Mouse (Mus musculus) E14TG2a.4 (cell line): ENCODE results near the gene Gm20481.
A peak's percentile ranks its signal among the peaks of the same experiment; 100 is the strongest.
"Not testable (repeated sequence)": the region's sequence is repeated elsewhere in the genome, so short reads cannot be mapped to it uniquely, and the experiment has no call there.

ENCODE experiments used
- H3K27me3 ChIP-seq: 2 replicates; pipeline ENCODE4 v1.6.1; 2014; ENCODE audit warnings: low read length, control low read depth; ENCODE audit not compliant: insufficient read depth
- H3K36me3 ChIP-seq: 2 replicates; pipeline ENCODE4 v1.6.1; 2014; ENCODE audit warnings: low read length, control low read depth; ENCODE audit not compliant: insufficient read depth
- H3K4me1 ChIP-seq: replicated peaks from 2 replicates; pipeline ENCODE4 v1.6.1; 2014; ENCODE audit warnings: low read depth, low read length, control low read depth
- H3K4me3 ChIP-seq: replicated peaks from 2 replicates; pipeline ENCODE4 v1.5.1; 2014; ENCODE audit warnings: mild to moderate bottlenecking, low read length
- H3K9me3 ChIP-seq: 2 replicates; pipeline ENCODE4 v1.6.1; 2014; ENCODE audit warnings: low read length, control low read depth
- CTCF ChIP-seq: conservative IDR thresholded peaks from 2 replicates; pipeline ENCODE4 v1.5.1; 2014; ENCODE audit warnings: low read length
- NANOG ChIP-seq: IDR thresholded peaks from 2 replicates; pipeline ENCODE4 v1.6.1; 2014; ENCODE audit warnings: borderline replicate concordance, low read length, mixed read lengths
- POU5F1 ChIP-seq: IDR thresholded peaks from 2 replicates; pipeline ENCODE4 v1.6.1; 2014; ENCODE audit warnings: low read length, borderline replicate concordance

Gm20481 gene

DNA sequence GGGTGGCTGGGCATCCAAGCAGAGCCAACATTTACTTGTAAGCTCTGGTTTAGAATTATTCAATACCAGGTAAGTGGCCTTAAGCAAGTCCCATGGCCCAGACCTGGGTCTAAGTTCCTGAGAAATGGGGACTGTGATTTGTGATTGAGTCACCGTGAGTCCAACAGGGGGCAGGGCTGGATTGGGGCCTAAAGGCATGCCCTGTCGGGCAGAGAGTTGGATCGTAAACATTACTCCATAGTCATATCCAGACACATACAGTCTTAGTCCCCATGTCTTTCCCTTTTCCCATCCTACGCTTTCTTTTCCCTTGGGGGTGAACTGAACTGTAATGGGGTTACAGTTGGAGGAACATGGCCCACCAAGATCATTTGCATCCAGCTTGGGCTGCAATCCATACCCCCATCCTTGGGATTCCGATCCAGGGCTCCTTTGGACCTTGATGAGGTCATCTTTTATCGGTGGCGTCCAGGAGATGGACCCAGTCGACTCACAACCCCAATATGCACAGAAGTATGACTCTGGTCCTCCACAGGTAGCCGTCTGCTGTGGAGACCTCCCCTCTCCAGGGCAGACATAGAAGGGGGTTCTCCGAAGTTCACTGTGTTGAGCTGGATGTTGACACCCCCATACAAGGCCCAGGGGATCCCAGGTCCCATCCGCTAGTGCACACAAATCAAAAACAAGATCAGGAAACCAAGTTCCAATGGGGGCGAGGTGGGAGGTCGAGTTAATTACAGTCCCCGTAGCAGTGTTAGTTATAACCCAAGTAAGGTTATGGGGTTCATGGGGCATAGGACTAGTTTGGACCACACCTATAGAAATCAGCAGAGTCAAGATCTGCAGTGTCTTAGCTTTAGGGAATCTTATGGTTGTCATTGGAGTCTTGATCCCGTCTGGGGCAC lies 29.1 kb downstream of the Gm20481 start:
- peak overlapping the region; percentile 97 for H3K4me3 ChIP-seq
- TF ChIP-seq NANOG (no peak), CTCF (no peak), POU5F1 (no peak)
- peaks cover 52% of the 10 kb centered on the region for H3K36me3 ChIP-seq
- peaks cover 57% of the 10 kb centered on the region for H3K4me1 ChIP-seq
- H3K27me3 ChIP-seq: no peaks in the 10 kb centered on the region
- no peaks in the 10 kb centered on the region for H3K9me3 ChIP-seq

GRCm38 (mm10) chr17:34999871-35000716 lies 30.4 kb downstream of the Gm20481 start:
- Histone ChIP-seq H3K36me3 (peaks cover 66% of the 10 kb centered on the region), H3K4me1 (peaks cover 71% of the 10 kb centered on the region)
- not testable (repeated sequence) for H3K27me3 ChIP-seq

DNA sequence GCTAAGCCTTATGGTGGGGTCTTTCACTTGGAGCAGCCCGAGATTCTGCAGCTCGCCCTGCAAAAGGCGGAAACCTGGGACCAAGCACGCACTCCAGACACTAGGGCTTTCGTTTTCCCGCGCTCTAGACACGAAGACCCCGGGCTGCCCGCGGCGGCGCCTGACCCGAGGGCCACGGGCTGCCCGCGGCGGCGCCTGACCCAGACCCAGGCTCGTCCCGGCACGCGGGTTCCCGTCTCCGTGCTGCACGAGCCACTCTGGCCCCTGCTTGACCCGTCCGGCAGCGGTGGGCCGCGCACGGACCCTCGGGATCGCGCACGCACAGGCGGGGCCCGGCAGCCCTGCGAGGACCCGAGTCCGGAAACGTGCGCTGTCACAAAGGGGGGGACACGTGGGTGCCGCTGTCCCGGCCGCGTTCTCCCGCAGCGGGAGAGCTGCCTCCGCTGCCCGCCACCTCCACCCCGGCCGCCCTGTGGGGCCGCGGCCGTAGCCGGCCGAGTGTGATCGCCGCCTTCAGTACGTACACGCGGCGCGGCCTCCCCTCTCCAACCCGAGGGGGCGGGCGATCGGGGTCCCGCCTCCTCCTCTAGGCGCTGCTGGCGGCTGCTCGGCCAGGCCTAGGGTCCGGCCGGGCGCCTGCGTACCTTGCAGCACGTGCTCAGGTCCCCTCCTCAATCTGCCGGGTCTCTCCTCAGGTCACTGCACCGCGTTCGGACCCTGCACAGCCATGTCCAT lies 31.2 kb downstream of the Gm20481 start, which contains the start of gene Vars:
TSS of gene Vars (plus strand) at position 271 of the 735 bp plus-strand sequence.
- TF ChIP-seq POU5F1: no peak
- TF ChIP-seq NANOG: no peak
- TF ChIP-seq CTCF: no peak
- no peaks in the 10 kb centered on the region for H3K9me3 ChIP-seq
- H3K4me3 ChIP-seq: peak within 1 kb of the TSS; percentile 97
- no peaks in the 10 kb centered on the region for H3K27me3 ChIP-seq
- H3K36me3 ChIP-seq: peaks cover 70% of the 10 kb centered on the region
- H3K4me1 ChIP-seq: peaks cover 78% of the 10 kb centered on the region

More at GRCm38 (mm10) chr17:34999871-35000716, 30.4 kb downstream of the Gm20481 start:
- H3K9me3 ChIP-seq: not testable (repeated sequence)
- peak overlapping the region; percentile 97 for H3K4me3 ChIP-seq

DNA sequence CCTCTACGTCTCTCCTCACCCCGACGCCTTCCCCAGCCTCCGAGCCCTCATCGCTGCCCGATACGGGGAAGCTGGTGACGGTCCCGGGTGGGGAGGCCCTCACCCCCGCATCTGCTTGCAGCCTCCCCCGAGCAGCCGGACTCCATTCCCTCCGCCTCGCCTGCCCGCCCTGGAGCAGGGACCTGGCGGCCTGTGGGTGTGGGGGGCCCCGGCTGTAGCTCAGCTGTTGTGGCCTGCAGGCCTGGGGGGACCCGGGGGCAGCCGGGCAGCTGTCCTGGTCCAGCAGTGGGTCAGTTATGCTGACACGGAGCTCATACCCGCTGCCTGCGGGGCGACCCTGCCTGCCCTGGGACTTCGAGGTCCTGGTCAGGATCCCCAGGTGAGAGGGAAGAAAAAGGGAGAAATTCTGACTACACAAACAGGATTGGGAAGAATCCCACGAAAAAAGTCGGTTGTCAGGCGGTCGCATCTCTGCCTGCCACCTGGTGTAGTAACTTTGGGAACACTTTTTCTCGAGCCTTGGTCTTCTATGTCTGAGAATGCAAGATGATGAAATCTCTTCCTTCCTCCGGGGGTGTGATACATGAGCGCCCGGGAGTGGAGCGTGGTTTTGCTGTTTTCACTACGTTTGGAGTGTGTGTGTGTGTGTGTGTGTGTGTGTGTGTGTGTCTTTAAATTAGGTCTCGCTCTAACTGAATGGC lies 31.9 kb downstream of the Gm20481 start:
- TF ChIP-seq CTCF (no peak), NANOG (no peak), POU5F1 (no peak)
- peaks cover 73% of the 10 kb centered on the region for H3K4me1 ChIP-seq
- no peaks in the 10 kb centered on the region for H3K9me3 ChIP-seq
- no peaks in the 10 kb centered on the region for H3K27me3 ChIP-seq
- H3K36me3 ChIP-seq: peaks cover 71% of the 10 kb centered on the region
- H3K4me3 ChIP-seq: peak overlapping the region; percentile 97

DNA sequence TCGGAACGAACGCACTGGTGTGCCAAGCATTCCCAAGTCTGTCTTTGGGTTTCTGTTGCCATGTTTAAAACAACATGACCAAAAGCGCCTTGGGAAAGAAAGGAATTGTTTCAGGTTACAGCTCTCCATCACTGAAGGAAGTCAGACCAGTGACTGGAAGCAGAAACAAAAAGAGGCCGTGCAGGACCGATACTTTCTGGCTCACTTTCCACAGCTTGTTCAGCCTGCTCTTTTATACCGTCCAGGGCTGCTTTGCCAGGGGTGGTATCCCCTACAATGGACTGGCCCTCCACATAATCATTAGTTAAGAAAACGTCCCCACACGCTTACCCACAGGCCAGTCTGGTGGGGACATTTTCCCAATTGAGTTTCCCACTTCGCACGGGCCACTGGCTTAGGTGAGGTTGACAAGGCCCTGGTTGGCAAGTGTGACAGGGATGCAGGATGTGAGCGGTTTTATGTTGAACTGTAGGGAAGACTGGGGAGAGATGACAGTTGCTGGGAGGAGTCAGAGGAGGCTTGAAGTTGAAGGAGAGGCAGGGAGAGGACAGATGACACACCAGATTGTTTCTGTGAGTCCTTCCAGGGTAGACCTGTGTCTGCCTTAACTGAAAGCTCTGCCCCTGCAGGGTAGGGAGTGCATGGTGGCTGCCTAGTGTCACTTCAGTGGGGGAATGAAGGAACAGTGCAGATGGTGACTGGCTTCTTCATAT lies 32.6 kb downstream of the Gm20481 start:
- TF ChIP-seq POU5F1 (no peak), CTCF (no peak), NANOG (no peak)
- Histone ChIP-seq H3K27me3 (no peaks in the 10 kb centered on the region), H3K4me3 (peak overlapping the region; percentile 97), H3K4me1 (peaks cover 66% of the 10 kb centered on the region), H3K9me3 (no peaks in the 10 kb centered on the region), H3K36me3 (peaks cover 71% of the 10 kb centered on the region)

DNA sequence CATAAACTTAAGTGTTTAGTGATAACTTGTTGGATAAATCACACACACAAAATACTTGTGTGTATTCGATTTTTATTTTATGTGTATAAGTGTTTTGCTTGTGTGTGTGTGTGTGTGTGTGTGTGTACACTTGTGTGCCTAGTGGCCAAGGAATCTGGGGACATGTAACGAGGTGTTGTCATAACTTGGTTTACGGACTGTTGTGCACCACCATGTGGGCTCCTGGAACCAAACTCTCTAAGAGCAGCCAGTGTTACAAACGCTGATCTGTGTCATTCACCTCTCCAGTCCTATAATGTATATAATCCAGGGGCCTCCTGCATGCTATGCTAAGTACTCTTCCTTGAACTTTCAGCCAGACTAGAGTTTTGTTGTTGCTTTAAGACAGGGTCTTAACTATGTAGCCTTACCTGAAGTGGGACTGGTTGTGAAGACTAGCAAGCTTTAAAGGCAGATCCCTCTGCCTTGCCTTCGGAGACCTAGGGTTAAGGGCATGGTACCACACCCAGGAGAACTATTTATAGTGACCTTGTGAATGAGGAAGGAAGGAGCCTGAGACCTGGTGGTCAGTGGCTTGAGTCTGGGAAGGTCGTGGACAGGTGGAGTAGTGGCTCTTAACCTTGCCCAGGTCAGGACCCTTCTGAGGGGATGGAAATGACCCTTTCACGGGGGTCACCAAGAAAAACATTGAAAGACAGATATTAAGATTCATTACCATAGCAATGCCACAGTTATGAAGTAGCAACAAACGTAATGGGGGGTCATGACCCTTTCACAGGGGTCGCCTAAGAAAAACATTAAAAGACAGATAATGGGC lies 33.5 kb downstream of the Gm20481 start:
- no peak for TF ChIP-seq NANOG
- TF ChIP-seq POU5F1: no peak
- no peak for TF ChIP-seq CTCF
- H3K9me3 ChIP-seq: no peaks in the 10 kb centered on the region

GRCm38 (mm10) chr17:35004075-35004717 lies 34.5 kb downstream of the Gm20481 start:
- Histone ChIP-seq H3K9me3 (no peaks in the 10 kb centered on the region), H3K36me3 (peaks cover 71% of the 10 kb centered on the region), H3K4me3 (0 out of 2 replicates have a peak overlapping the region, but pooled peaks have one; percentile 35), H3K4me1 (peaks cover 56% of the 10 kb centered on the region), H3K27me3 (no peaks in the 10 kb centered on the region)
- TF ChIP-seq POU5F1 (no peak), CTCF (no peak), NANOG (no peak)

More for the DNA sequence above, 33.5 kb downstream of the Gm20481 start:
- Histone ChIP-seq H3K4me1 (peaks cover 64% of the 10 kb centered on the region), H3K36me3 (peaks cover 71% of the 10 kb centered on the region), H3K27me3 (no peaks in the 10 kb centered on the region), H3K4me3 (peak overlapping the region; percentile 97)
